Mouse (Mus musculus) CH12.LX (cell line): ENCODE results near the gene Camkmt.

Experiments used
- CTCF ChIP-seq, 2 experiments: IDR thresholded peaks in 1 of 2; conservative IDR thresholded peaks in 1 of 2; 2 replicates each; pipeline ENCODE4 v1.5.1; 2011 to 2012; ENCODE audit warnings: low read depth in 2 of 2, low read length in 2 of 2, improper control_type of control experiment in 1 of 2, inconsistent platforms in 1 of 2, mild to moderate bottlenecking in 1 of 2, moderate library complexity in 1 of 2
- EP300 ChIP-seq: IDR thresholded peaks from 2 replicates; pipeline ENCODE4 v1.6.1; 2011; ENCODE audit warnings: low read length, improper control_type of control experiment
- POLR2A ChIP-seq: IDR thresholded peaks from 2 replicates; pipeline ENCODE4 v1.6.1; 2011; ENCODE audit warnings: low read depth, mild to moderate bottlenecking, improper control_type of control experiment, low read length

DNA sequence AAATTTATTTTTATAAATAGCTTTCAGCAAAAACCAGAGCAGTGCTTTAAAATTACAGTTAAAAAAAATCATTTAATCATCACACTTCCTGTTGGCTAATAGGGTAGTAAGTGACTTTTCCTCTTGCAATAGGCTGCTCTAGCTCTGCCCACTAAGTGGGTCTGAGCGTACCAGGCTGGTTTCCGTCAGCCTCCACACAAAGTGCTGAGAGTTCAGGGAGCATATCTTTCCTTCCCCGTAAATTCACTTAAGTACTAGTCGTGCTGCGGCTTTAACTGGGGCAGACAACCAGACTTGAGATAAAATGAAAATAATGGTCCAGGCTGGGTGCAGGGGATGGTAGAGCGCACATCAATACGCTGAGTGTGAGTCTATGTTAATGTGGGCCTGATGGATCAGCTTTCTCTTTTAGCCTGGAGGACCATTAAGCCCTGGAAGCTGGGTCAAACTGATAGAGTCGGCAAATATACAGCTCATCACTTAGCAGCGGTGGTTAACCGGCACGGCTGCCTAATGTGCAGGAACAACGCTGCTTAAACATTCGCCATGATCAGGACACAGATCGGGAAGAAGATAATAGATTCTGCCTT is 90.2 kb downstream of the Camkmt start:
- TF ChIP-seq POLR2A (no peak), CTCF (conservative IDR thresholded peaks at IDR 0.05 in 1 of 2, IDR thresholded peaks at IDR 0.05 in 1 of 2; ENCODE audit: low read depth in 2 of 2, low read length in 2 of 2) (no peak), EP300 (no peak)
